Comparison of ENCODE assay signal across 11 mouse cellular contexts in genomic region chr11:54106676-54107075, GRCm38 (mm10). TPM values are rescaled to one million over a fixed set of nuclear protein-coding genes. Genes with fewer than 3 reads are reported as not detected.
DNase-seq lines count a peak whose midpoint lies in the region; ATAC-seq and TF ChIP-seq lines count a peak whose summit lies in the region.
"Had no signal": no experiment of that assay in that cellular context is flagged by ENCODE, and none has a peak within 500 bp of the region (broad histone marks: within the 10 kb centered on the region; RNA-seq: fewer than 3 reads in every experiment).

No protein-coding gene starts in this region.

- 0 out of 2 replicates have a peak, but pooled peaks cover 14% of the 10 kb centered on the region for H3K36me3 ChIP-seq in embryonic facial prominence, embryonic 14.5 days (ENCODE audit: control insufficient read depth, insufficient read depth, low read length)
- peaks cover 14% of the 10 kb centered on the region for H3K36me3 ChIP-seq in embryonic facial prominence, embryonic 10.5 days (replicated peaks)
- no peaks in the 10 kb centered on the region; the same call in 1 of the 2 replicates for H3K36me3 ChIP-seq in kidney, embryonic 14.5 days (ENCODE audit: control insufficient read depth, insufficient read depth, low read length)
- H3K36me3 ChIP-seq in intestine, embryonic 15.5 days, result no peaks in the 10 kb centered on the region
- H3K36me3 ChIP-seq: lung, embryonic 15.5 days; midbrain, embryonic 13.5 days had no signal

- DNase-seq in embryonic facial prominence, embryonic 14.5 days (ENCODE audit: low spot score), result no peak
- DNase-seq in embryonic facial prominence, embryonic 10.5 days (ENCODE audit: low spot score), result no peak
- DNase-seq in kidney, adult 18-20 months, result peak; percentile 77
- no peak for DNase-seq in Patski (ENCODE audit: low read depth, low spot score)
- peak; percentile 69 for DNase-seq in lung, postnatal 14 days
- DNase-seq in frontal cortex, postnatal 36 days (ENCODE audit: low spot score in 2 of 2), result no peak
- DNase-seq: layer of hippocampus, adult 9-11 months had no signal

- H3K27me3 ChIP-seq in embryonic facial prominence, embryonic 14.5 days (replicated peaks; ENCODE audit: control insufficient read depth, insufficient read depth, low read length), result no peaks in the 10 kb centered on the region
- peaks cover 11% of the 10 kb centered on the region for H3K27me3 ChIP-seq in embryonic facial prominence, embryonic 10.5 days (replicated peaks; ENCODE audit: low read depth, poor library complexity, severe bottlenecking)
- no peaks in the 10 kb centered on the region for H3K27me3 ChIP-seq in kidney, embryonic 14.5 days (ENCODE audit: control insufficient read depth, insufficient read depth, low read length)
- H3K27me3 ChIP-seq in Patski, result no peaks in the 10 kb centered on the region
- no peaks in the 10 kb centered on the region for H3K27me3 ChIP-seq in intestine, embryonic 15.5 days (replicated peaks)

- in situ Hi-C loops in Patski (cut with MboI; ENCODE audit: low pct_unique_long_range_greater_than_20kb), result no loop called here

- no peak overlapping the region for H3K4me3 ChIP-seq in embryonic facial prominence, embryonic 14.5 days (ENCODE audit: low read depth, low read length)
- H3K4me3 ChIP-seq in embryonic facial prominence, embryonic 10.5 days, result no peak overlapping the region
- no peak overlapping the region for H3K4me3 ChIP-seq in kidney, embryonic 14.5 days (ENCODE audit: low read length)
- H3K4me3 ChIP-seq in intestine, embryonic 15.5 days (replicated peaks), result no peak overlapping the region
- H3K4me3 ChIP-seq: lung, embryonic 15.5 days; midbrain, embryonic 13.5 days had no signal

- H3K4me2 ChIP-seq in embryonic facial prominence, embryonic 14.5 days (ENCODE audit: low read depth, low read length), result peak overlapping the region; percentile 3; the same call in 1 of the 2 replicates
- H3K4me2 ChIP-seq in kidney, embryonic 14.5 days (replicated peaks; ENCODE audit: low read depth, low read length), result no peak overlapping the region
- no peak overlapping the region for H3K4me2 ChIP-seq in intestine, embryonic 15.5 days (replicated peaks)
- H3K4me2 ChIP-seq: lung, embryonic 15.5 days; midbrain, embryonic 13.5 days had no signal

- H3K4me1 ChIP-seq in embryonic facial prominence, embryonic 14.5 days (ENCODE audit: control insufficient read depth, insufficient read depth, low read length), result peaks cover 38% of the 10 kb centered on the region
- peaks cover 19% of the 10 kb centered on the region for H3K4me1 ChIP-seq in embryonic facial prominence, embryonic 10.5 days
- H3K4me1 ChIP-seq in kidney, embryonic 14.5 days (ENCODE audit: control insufficient read depth, insufficient read depth, low read length), result peaks cover under 1% of the 10 kb centered on the region; the same call in 1 of the 2 replicates
- 0 out of 2 replicates have a peak, but pooled peaks cover 8% of the 10 kb centered on the region for H3K4me1 ChIP-seq in intestine, embryonic 15.5 days (replicated peaks)

- H3K9ac ChIP-seq in embryonic facial prominence, embryonic 14.5 days (ENCODE audit: low read depth, low read length), result 0 out of 2 replicates have a peak overlapping the region, but pooled peaks have one; percentile 25
- H3K9ac ChIP-seq in kidney, embryonic 14.5 days (ENCODE audit: low read depth, low read length), result no peak overlapping the region
- H3K9ac ChIP-seq in intestine, embryonic 15.5 days, result no peak overlapping the region
- H3K9ac ChIP-seq: lung, embryonic 15.5 days; midbrain, embryonic 13.5 days had no signal

- peak overlapping the region; percentile 52 for H3K27ac ChIP-seq in embryonic facial prominence, embryonic 14.5 days (replicated peaks; ENCODE audit: low read depth, low read length)
- H3K27ac ChIP-seq in embryonic facial prominence, embryonic 10.5 days (replicated peaks), result no peak overlapping the region
- no peak overlapping the region for H3K27ac ChIP-seq in kidney, embryonic 14.5 days (ENCODE audit: low read depth, low read length)
- no peak overlapping the region for H3K27ac ChIP-seq in intestine, embryonic 15.5 days
- H3K27ac ChIP-seq: lung, embryonic 15.5 days; midbrain, embryonic 13.5 days had no signal

- no peaks in the 10 kb centered on the region for H3K9me3 ChIP-seq in embryonic facial prominence, embryonic 14.5 days (ENCODE audit: control insufficient read depth, low read length)
- H3K9me3 ChIP-seq in embryonic facial prominence, embryonic 10.5 days, result no peaks in the 10 kb centered on the region
- H3K9me3 ChIP-seq in kidney, embryonic 14.5 days (ENCODE audit: control insufficient read depth, low read length), result no peaks in the 10 kb centered on the region
- no peaks in the 10 kb centered on the region for H3K9me3 ChIP-seq in intestine, embryonic 15.5 days
- H3K9me3 ChIP-seq: lung, embryonic 15.5 days; midbrain, embryonic 13.5 days had no signal

- no peak for TF ChIP-seq CTCF in Patski (IDR thresholded peaks at IDR 0.05)

- POLR2A ChIA-PET in Patski (lab: Charles Lee), result no interaction called here

- ATAC-seq in embryonic facial prominence, embryonic 14.5 days (ENCODE audit: low read depth), result no peak
- no peak for ATAC-seq in kidney, embryonic 14.5 days (ENCODE audit: low FRiP score, low TSS enrichment)
- ATAC-seq in Patski, result peak; percentile 58
- ATAC-seq in intestine, embryonic 15.5 days, result no peak
- ATAC-seq: midbrain, embryonic 13.5 days had no signal

- 83% methylated on average over 3 of the region's 3 CpGs for WGBS in embryonic facial prominence, embryonic 14.5 days
- 94% methylated on average over 3 of the region's 3 CpGs for WGBS in embryonic facial prominence, embryonic 10.5 days
- 92% methylated on average over 3 of the region's 3 CpGs for WGBS in kidney, embryonic 14.5 days
- WGBS in intestine, embryonic 15.5 days, result 89% methylated on average over 3 of the region's 3 CpGs

- CTCF ChIA-PET in Patski (lab: Charles Lee), result no interaction called here

RNA-seq across cellular contexts. Expression of gene P4ha2, which starts 6.8 kb away (rescaled TPM):
- 107 and 120 TPM in 2 replicates for polyA plus RNA-seq in embryonic facial prominence, embryonic 14.5 days (2014; fragmentation: Nextera tagmentation; extraction: Ambion mirVana)
- polyA plus RNA-seq in embryonic facial prominence, embryonic 10.5 days (2016; fragmentation: Nextera tagmentation; extraction: Ambion mirVana), result 36.5 and 36.8 TPM in 2 replicates
- polyA plus RNA-seq in kidney, embryonic 14.5 days (2014; fragmentation: Nextera tagmentation; extraction: Ambion mirVana), result 19.3 and 25.1 TPM in 2 replicates
- 66.8 TPM for polyA plus RNA-seq in Patski (2021)
- 41.8 and 44.8 TPM in 2 replicates for polyA plus RNA-seq in intestine, embryonic 15.5 days (2015; fragmentation: Nextera tagmentation; extraction: Ambion mirVana)

RNA-seq across cellular contexts. Expression of gene Pdlim4, which starts 37.9 kb away (rescaled TPM):
- polyA plus RNA-seq in embryonic facial prominence, embryonic 14.5 days (2014; fragmentation: Nextera tagmentation; extraction: Ambion mirVana), result 115 and 132 TPM in 2 replicates
- 91.1 and 112 TPM in 2 replicates for polyA plus RNA-seq in embryonic facial prominence, embryonic 10.5 days (2016; fragmentation: Nextera tagmentation; extraction: Ambion mirVana)
- 52.1 and 54.6 TPM in 2 replicates for polyA plus RNA-seq in kidney, embryonic 14.5 days (2014; fragmentation: Nextera tagmentation; extraction: Ambion mirVana)
- 0.51 TPM for polyA plus RNA-seq in Patski (2021)
- 35.9 and 42.1 TPM in 2 replicates for polyA plus RNA-seq in intestine, embryonic 15.5 days (2015; fragmentation: Nextera tagmentation; extraction: Ambion mirVana)

Comparison
In these comparisons a context has a peak if more than half of its experiments do, and no peak if none do; other contexts are left out.
1. DNase-seq: peak in kidney, adult 18-20 months (single experiment) and lung, postnatal 14 days (single experiment); none in embryonic facial prominence, embryonic 14.5 days (single experiment), embryonic facial prominence, embryonic 10.5 days (single experiment), Patski (single experiment) and frontal cortex, postnatal 36 days (0 of 2).
2. RNA of gene Pdlim4, which starts 37.9 kb away (polyA plus RNA-seq): 115 to 132 TPM in embryonic facial prominence, embryonic 14.5 days, 91.1 to 112 TPM in embryonic facial prominence, embryonic 10.5 days, 52.1 to 54.6 TPM in kidney, embryonic 14.5 days and 35.9 to 42.1 TPM in intestine, embryonic 15.5 days; 0.51 TPM in Patski (single experiment); every median in the first group is over 10 times any median in the second.